Mouse (Mus musculus): ENCODE data around the gene Gm14743. TPM values are rescaled to one million over a fixed set of nuclear protein-coding genes. Genes with fewer than 3 reads are reported as not detected.
"Not testable (repeated sequence)": the region's sequence is repeated elsewhere in the genome, so short reads cannot be mapped to it uniquely, and the experiment has no call there.

The Gm14743 gene
- polyA plus RNA-seq (2016; fragmentation: Nextera tagmentation; extraction: Ambion mirVana) = not detected in 2 replicates

DNA sequence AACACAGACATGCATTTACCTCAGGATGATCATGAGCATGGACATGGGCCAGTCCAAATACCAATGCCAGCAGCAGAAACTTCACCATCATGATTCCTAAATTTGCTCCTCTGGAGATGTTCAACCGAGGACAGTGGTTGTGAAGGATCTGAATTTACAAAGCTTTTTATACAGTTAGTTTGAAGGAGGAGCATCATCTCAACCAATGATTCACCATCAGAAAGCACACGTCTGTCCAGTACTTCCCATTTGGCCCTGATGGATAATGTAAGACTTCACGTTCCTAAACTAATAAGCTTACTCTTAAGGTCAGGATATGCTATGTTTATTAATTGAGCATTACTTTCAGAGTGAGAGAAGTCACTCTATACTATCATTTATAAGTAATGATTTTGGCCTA is at the start of gene Gm14743:
Gm14743 (minus strand) TSS at position 101 of the 400 bp plus-strand sequence.
- not testable (repeated sequence) for H3K27ac ChIP-seq; H3K36me3 ChIP-seq; H3K4me1 ChIP-seq; H3K27me3 ChIP-seq (replicated peaks); H3K9me3 ChIP-seq; H3K9ac ChIP-seq; H3K4me2 ChIP-seq (replicated peaks); ATAC-seq (ENCODE audit: low FRiP score, low read depth); H3K4me3 ChIP-seq
- no CpG with 5 or more reads among the region's 3 CpGs for WGBS

GRCm38 (mm10) chrX:78202829-78203228 is 42.9 kb downstream of the Gm14743 start:
- 96% methylated on average over 5 of the region's 5 CpGs for WGBS
- no peak overlapping the region for H3K27ac ChIP-seq
- H3K4me2 ChIP-seq (replicated peaks) = no peak overlapping the region
- H3K9ac ChIP-seq = no peak overlapping the region
- H3K4me1 ChIP-seq = no peaks in the 10 kb centered on the region
- no peak for ATAC-seq (ENCODE audit: low FRiP score, low read depth)
- no peaks in the 10 kb centered on the region for H3K9me3 ChIP-seq
- H3K4me3 ChIP-seq = no peak overlapping the region
- no peaks in the 10 kb centered on the region for H3K36me3 ChIP-seq
- no peaks in the 10 kb centered on the region for H3K27me3 ChIP-seq (replicated peaks)

GRCm38 (mm10) chrX:78202220-78202619 is 43.5 kb downstream of the Gm14743 start:
- H3K9me3 ChIP-seq; H3K36me3 ChIP-seq; H3K4me1 ChIP-seq; H3K4me3 ChIP-seq; H3K27me3 ChIP-seq (replicated peaks); H3K4me2 ChIP-seq (replicated peaks); H3K27ac ChIP-seq; H3K9ac ChIP-seq; ATAC-seq (ENCODE audit: low FRiP score, low read depth): not testable (repeated sequence)
- 61% methylated on average over 1 of the region's 1 CpGs for WGBS

Other genes with a start within 250 kb of the Gm14743 start
- gene Obp1a, start 154.5 kb downstream of the Gm14743 start, polyA plus RNA-seq (2016; fragmentation: Nextera tagmentation; extraction: Ambion mirVana) = not detected in 2 replicates
- not detected in 2 replicates for gene Gm5938, start 120.5 kb downstream of the Gm14743 start, polyA plus RNA-seq (2016; fragmentation: Nextera tagmentation; extraction: Ambion mirVana)
- not detected in 2 replicates for gene Obp1b, start 59.1 kb downstream of the Gm14743 start, polyA plus RNA-seq (2016; fragmentation: Nextera tagmentation; extraction: Ambion mirVana)
- gene 4930480E11Rik, start 123.7 kb upstream of the Gm14743 start, polyA plus RNA-seq (2016; fragmentation: Nextera tagmentation; extraction: Ambion mirVana) = not detected in 2 replicates